Mouse (Mus musculus): Measurements from ENCODE around the gene Efcab11. TPM values are rescaled to one million over a fixed set of nuclear protein-coding genes. Genes with fewer than 3 reads are reported as not detected.

Gene Efcab11
- polyA plus RNA-seq, 2 experiments: 6.4 to 8.3 TPM

DNA sequence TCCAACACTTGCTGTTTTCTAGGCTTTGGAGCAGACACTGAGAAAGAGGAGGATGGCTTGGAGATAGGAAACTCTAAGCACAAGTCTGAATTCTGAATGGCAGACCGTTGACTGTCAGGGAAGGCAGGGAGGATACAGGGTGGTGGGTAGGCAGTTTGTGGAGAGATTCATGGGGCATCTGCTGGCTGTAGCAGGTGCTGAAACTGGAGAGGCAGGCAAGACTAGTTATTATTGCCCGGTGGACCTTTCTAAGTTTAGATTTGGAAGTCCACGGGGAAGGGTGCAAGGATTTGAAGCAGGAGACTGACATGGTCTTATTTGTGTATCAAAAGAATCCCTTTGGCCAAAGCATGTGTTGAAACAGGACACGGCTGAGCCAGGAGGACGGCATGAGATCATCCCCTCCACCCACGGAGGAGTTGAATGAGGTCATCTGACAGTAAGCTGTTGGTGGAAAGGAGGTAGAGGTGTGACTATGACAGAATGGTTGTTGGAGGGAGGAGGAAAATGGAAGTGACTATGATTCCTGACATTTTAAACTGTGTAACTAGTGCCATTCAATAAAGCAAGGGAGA is 197.7 kb downstream of the Efcab11 start:
- Histone ChIP-seq H3K27ac (replicated peaks; ENCODE audit: low read depth, low read length) (no peak overlapping the region), H3K9ac (ENCODE audit: low read depth, low read length, severe bottlenecking) (no peak overlapping the region), H3K36me3 (ENCODE audit: control insufficient read depth, insufficient read depth, low read length) (no peaks in the 10 kb centered on the region), H3K4me2 (replicated peaks; ENCODE audit: low read depth, low read length, severe bottlenecking) (no peak overlapping the region), H3K27me3 (ENCODE audit: control insufficient read depth, insufficient read depth, low read length) (no peaks in the 10 kb centered on the region), H3K4me3 (replicated peaks; ENCODE audit: low read length) (no peak overlapping the region), H3K9me3 (ENCODE audit: control insufficient read depth, low read length) (no peaks in the 10 kb centered on the region), H3K4me1 (ENCODE audit: control insufficient read depth, insufficient read depth, low read length) (peaks cover 14% of the 10 kb centered on the region)
- ATAC-seq (ENCODE audit: low FRiP score, low read depth) (peak; percentile 60), DNase-seq (ENCODE audit: low spot score) (no peak)
- WGBS: 58% methylated on average over 6 of the region's 6 CpGs
- no peak for TF ChIP-seq POLR2A (IDR thresholded peaks at IDR 0.05; ENCODE audit: borderline replicate concordance, extremely low read depth, insufficient read depth, insufficient read length)

DNA sequence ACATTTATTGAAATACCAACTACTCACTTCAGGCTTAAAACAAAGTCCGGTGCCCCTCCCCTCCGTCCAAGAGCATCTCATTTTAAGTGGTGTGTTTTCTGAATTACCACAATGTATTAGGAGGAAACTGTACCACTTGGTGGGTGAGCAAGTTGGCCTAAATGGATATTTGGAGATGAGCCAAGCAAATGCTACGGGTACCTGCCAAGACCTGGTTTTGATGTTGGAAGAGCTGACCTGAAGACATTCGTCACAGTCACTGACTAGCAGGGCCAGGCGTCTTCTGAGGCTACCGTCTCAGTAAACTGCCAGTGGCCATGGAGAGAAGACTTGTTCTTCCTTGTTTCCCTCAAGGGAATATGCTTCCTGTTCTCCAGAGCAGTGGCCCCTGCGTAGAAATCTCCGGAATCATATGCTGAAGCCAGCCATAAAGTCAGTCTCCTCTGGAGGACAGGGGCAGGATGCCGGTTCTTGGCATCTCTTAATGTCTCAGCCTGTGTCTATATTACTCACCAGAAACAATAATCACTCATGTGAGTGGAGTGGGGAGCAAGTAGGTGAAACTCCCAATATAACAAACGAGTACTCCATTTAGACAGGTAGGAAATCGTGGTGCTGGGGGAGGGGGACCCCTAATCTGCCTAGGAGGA is 198.7 kb downstream of the Efcab11 start:
- no peak overlapping the region for H3K9ac ChIP-seq (ENCODE audit: low read depth, low read length, severe bottlenecking)
- ATAC-seq (ENCODE audit: low FRiP score, low read depth) (no peak), DNase-seq (ENCODE audit: low spot score) (no peak)
- H3K4me3 ChIP-seq (replicated peaks; ENCODE audit: low read length): no peak overlapping the region
- no peak overlapping the region; the same call in 1 of the 2 replicates for H3K27ac ChIP-seq (replicated peaks; ENCODE audit: low read depth, low read length)
- H3K27me3 ChIP-seq (ENCODE audit: control insufficient read depth, insufficient read depth, low read length): no peaks in the 10 kb centered on the region
- H3K4me2 ChIP-seq (replicated peaks; ENCODE audit: low read depth, low read length, severe bottlenecking): no peak overlapping the region
- 56% methylated on average over 11 of the region's 11 CpGs for WGBS
- TF ChIP-seq POLR2A (IDR thresholded peaks at IDR 0.05; ENCODE audit: borderline replicate concordance, extremely low read depth, insufficient read depth, insufficient read length): no peak
- peaks cover 14% of the 10 kb centered on the region for H3K4me1 ChIP-seq (ENCODE audit: control insufficient read depth, insufficient read depth, low read length)
- no peaks in the 10 kb centered on the region for H3K9me3 ChIP-seq (ENCODE audit: control insufficient read depth, low read length)
- H3K36me3 ChIP-seq (ENCODE audit: control insufficient read depth, insufficient read depth, low read length): no peaks in the 10 kb centered on the region

DNA sequence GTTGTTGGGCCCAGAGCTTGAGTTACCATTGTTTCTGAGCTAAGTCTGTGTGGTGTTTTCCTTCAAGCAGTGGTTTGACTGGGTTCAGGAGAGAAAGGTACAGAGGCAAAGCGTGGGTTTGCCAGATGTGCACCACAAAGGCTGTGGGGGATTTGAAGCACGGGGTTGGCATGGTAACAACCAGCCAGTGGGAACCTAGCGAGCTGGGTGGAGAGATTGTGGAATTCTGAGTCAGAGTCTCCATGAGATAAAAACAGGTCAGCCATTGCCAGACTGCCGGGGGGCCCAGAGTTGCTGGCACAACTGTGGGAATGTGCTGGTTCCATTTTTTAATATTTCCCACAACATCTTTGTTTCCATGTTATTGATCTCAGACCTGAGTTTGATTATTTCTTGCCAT is 202.6 kb downstream of the Efcab11 start:
- H3K4me2 ChIP-seq (replicated peaks; ENCODE audit: low read depth, low read length, severe bottlenecking): no peak overlapping the region
- ATAC-seq (ENCODE audit: low FRiP score, low read depth): no peak
- peaks cover 14% of the 10 kb centered on the region for H3K4me1 ChIP-seq (ENCODE audit: control insufficient read depth, insufficient read depth, low read length)
- 26% methylated on average over 4 of the region's 4 CpGs for WGBS
- no peak overlapping the region for H3K9ac ChIP-seq (ENCODE audit: low read depth, low read length, severe bottlenecking)
- DNase-seq (ENCODE audit: low spot score): no peak
- H3K27me3 ChIP-seq (ENCODE audit: control insufficient read depth, insufficient read depth, low read length): no peaks in the 10 kb centered on the region
- TF ChIP-seq POLR2A (IDR thresholded peaks at IDR 0.05; ENCODE audit: borderline replicate concordance, extremely low read depth, insufficient read depth, insufficient read length): no peak
- H3K36me3 ChIP-seq (ENCODE audit: control insufficient read depth, insufficient read depth, low read length): no peaks in the 10 kb centered on the region
- no peaks in the 10 kb centered on the region for H3K9me3 ChIP-seq (ENCODE audit: control insufficient read depth, low read length)
- peak overlapping the region; percentile 26; the same call in 1 of the 2 replicates for H3K27ac ChIP-seq (replicated peaks; ENCODE audit: low read depth, low read length)
- H3K4me3 ChIP-seq (replicated peaks; ENCODE audit: low read length): no peak overlapping the region

DNA sequence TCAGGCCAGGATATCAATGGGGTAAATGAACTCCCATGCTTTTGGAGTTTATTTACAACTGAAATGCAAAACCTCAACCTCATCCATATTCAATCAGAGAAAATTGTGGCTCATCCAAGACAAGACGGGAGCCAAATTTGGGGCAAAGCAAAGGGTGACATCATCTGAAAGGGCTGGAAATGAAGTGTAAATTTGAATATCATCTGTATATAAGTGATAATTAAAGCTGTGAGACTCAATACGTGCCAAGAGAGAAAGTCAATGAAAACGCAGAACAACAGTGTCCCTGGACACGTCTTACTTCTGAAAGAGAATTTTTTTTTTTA is 212.4 kb downstream of the Efcab11 start:
- TF ChIP-seq POLR2A (IDR thresholded peaks at IDR 0.05; ENCODE audit: borderline replicate concordance, extremely low read depth, insufficient read depth, insufficient read length): no peak
- Histone ChIP-seq H3K27me3 (ENCODE audit: control insufficient read depth, insufficient read depth, low read length) (no peaks in the 10 kb centered on the region), H3K4me3 (replicated peaks; ENCODE audit: low read length) (no peak overlapping the region), H3K9me3 (ENCODE audit: control insufficient read depth, low read length) (no peaks in the 10 kb centered on the region), H3K4me2 (replicated peaks; ENCODE audit: low read depth, low read length, severe bottlenecking) (no peak overlapping the region), H3K4me1 (ENCODE audit: control insufficient read depth, insufficient read depth, low read length) (peaks cover 10% of the 10 kb centered on the region), H3K9ac (ENCODE audit: low read depth, low read length, severe bottlenecking) (no peak overlapping the region), H3K27ac (replicated peaks; ENCODE audit: low read depth, low read length) (no peak overlapping the region), H3K36me3 (ENCODE audit: control insufficient read depth, insufficient read depth, low read length) (no peaks in the 10 kb centered on the region)
- DNase-seq (ENCODE audit: low spot score) (no peak), ATAC-seq (ENCODE audit: low FRiP score, low read depth) (no peak)
- WGBS: 89% methylated on average over 4 of the region's 4 CpGs

DNA sequence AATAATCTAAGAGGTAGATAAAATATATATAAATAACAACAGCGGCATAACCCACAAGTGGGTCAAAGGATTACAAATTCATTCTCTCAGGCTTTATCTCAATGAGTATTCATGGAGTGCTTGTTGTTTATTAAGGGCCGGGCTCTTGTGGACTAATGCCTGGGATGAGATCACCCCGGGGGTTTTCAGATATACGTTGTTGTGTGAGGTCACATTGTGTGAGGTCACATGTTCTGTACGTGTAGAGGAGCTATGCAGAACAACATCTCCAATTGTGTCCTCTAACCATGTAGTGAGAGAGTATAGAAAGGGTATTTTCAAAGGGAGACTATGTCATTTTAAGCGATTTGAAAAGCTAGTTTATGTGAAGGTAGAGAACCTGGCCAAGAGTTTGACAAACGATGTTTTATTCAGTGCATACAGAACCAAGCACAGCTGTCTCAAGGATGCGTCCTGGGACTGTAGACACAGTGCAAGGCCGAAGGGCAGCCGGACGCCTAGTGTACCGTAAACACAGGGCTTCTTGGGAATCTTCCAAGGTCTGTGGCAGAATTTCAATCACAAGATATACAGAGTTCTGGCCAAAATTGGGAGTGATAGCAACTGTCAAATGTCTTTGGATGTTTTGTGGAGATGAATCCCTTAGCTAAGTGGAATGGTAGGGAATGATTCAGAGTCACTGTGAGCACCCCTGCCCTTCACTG is 212.9 kb downstream of the Efcab11 start:
- Histone ChIP-seq H3K4me3 (replicated peaks; ENCODE audit: low read length) (no peak overlapping the region), H3K4me2 (replicated peaks; ENCODE audit: low read depth, low read length, severe bottlenecking) (no peak overlapping the region), H3K36me3 (ENCODE audit: control insufficient read depth, insufficient read depth, low read length) (no peaks in the 10 kb centered on the region), H3K9ac (ENCODE audit: low read depth, low read length, severe bottlenecking) (no peak overlapping the region), H3K9me3 (ENCODE audit: control insufficient read depth, low read length) (no peaks in the 10 kb centered on the region), H3K27ac (replicated peaks; ENCODE audit: low read depth, low read length) (no peak overlapping the region), H3K27me3 (ENCODE audit: control insufficient read depth, insufficient read depth, low read length) (no peaks in the 10 kb centered on the region), H3K4me1 (ENCODE audit: control insufficient read depth, insufficient read depth, low read length) (peaks cover 10% of the 10 kb centered on the region)
- no peak for DNase-seq (ENCODE audit: low spot score)
- TF ChIP-seq POLR2A (IDR thresholded peaks at IDR 0.05; ENCODE audit: borderline replicate concordance, extremely low read depth, insufficient read depth, insufficient read length): no peak
- WGBS: 76% methylated on average over 12 of the region's 12 CpGs
- no peak for ATAC-seq (ENCODE audit: low FRiP score, low read depth)
